Mouse (Mus musculus) heart, postnatal 0 days (tissue): ENCODE measurements at regions not wholly inside any gene's neighbourhood (a gene's known extent, or its start where the extent isn't known, plus 50 kb on each side); places are given as distances from the start of the nearest gene placed in this dataset.
A peak's percentile ranks its signal among the peaks of the same experiment; 100 is the strongest.

ENCODE experiments used
- ATAC-seq: fragments of 200-750 bp; cut with Nextera tagmentation; 2 replicates; pipeline ENCODE4 v1.8.0; 2017; ENCODE audit warnings: low read depth, moderate number of reproducible peaks, moderate library complexity; ENCODE audit not compliant: insufficient read depth
- DNase-seq: peaks from one replicate; pipeline ENCODE4 v3.0.0-alpha.2; 2016; ENCODE audit warnings: low spot score
- H3K27ac ChIP-seq: fragments of 300-500 bp; sonication (generic); 2 replicates; pipeline ENCODE4 v1.5.1; 2014; ENCODE audit warnings: low read depth, mild to moderate bottlenecking
- H3K27me3 ChIP-seq: fragments of 300-500 bp; sonication (generic); 2 replicates; pipeline ENCODE4 v1.6.1; 2014; ENCODE audit warnings: low read length, mixed read lengths; ENCODE audit not compliant: control insufficient read depth, insufficient read depth
- H3K36me3 ChIP-seq: fragments of 300-500 bp; sonication (generic); replicated peaks from 2 replicates; pipeline ENCODE4 v1.6.1; 2014; ENCODE audit warnings: low read length, mixed read lengths; ENCODE audit not compliant: control insufficient read depth, insufficient read depth
- H3K4me1 ChIP-seq: fragments of 300-500 bp; sonication (generic); 2 replicates; pipeline ENCODE4 v1.6.1; 2014; ENCODE audit warnings: antibody characterized with exemption; ENCODE audit not compliant: control insufficient read depth, insufficient read depth
- H3K4me2 ChIP-seq: fragments of 300-500 bp; sonication (generic); 2 replicates; pipeline ENCODE4 v1.6.1; 2014; ENCODE audit warnings: low read depth, mild to moderate bottlenecking, low read length, moderate library complexity
- H3K4me3 ChIP-seq: fragments of 300-500 bp; sonication (generic); 2 replicates; pipeline ENCODE4 v1.5.1; 2014; ENCODE audit warnings: low read depth, low read length
- H3K9ac ChIP-seq: fragments of 300-500 bp; sonication (generic); replicated peaks from 2 replicates; pipeline ENCODE4 v1.6.1; 2014; ENCODE audit warnings: low read depth, low read length, mixed read lengths
- H3K9me3 ChIP-seq: fragments of 300-500 bp; sonication (generic); replicated peaks from 2 replicates; pipeline ENCODE4 v1.6.1; 2016; ENCODE audit warnings: low read length; ENCODE audit not compliant: control insufficient read depth
- CTCF ChIP-seq: IDR thresholded peaks from 2 replicates; pipeline ENCODE4 v1.5.1; 2016; ENCODE audit warnings: antibody characterized with exemption, control low read depth, low read depth
- EP300 ChIP-seq: IDR thresholded peaks from 2 replicates; pipeline ENCODE4 v1.6.1; 2016; ENCODE audit warnings: antibody characterized with exemption, low read depth
- WGBS: fragments of 180-500 bp; shearing (Covaris S2); extraction: QIAGEN DNeasy Blood & Tissue Kit; methylation state at CpG from one replicate; pipeline ENCODE4 v1.1.7; 2014; 5-methylcytosine and 5-hydroxymethylcytosine counted together

DNA sequence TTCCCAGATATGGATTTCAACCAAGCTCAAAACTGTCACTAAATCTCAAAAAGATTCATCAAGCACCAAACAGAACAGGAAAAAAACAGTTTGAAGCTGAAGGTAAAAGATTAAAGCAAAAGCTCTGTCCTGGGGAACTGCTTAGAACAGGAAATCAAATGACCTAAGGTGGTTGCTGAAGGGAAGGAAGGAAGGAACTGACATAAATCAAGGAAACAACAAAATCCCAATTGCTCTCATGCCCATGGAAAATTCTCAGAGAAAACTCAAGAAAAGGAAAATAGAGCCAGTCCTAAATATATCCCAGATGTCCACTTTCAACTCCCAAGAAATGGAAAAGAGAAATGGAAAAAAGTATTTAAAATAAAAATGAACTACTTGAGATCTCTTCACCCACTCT is 165.4 kb downstream of the Qdpr start:
- H3K27me3 ChIP-seq, result no peaks in the 10 kb centered on the region
- H3K27ac ChIP-seq, result peak overlapping the region; percentile 35; the same call in 1 of the 2 replicates
- no peak overlapping the region for H3K4me2 ChIP-seq
- no peak overlapping the region for H3K4me3 ChIP-seq
- no peaks in the 10 kb centered on the region for H3K9me3 ChIP-seq
- TF ChIP-seq CTCF, result no peak
- no peak for TF ChIP-seq EP300
- DNase-seq (no peak), ATAC-seq (no peak)
- no peaks in the 10 kb centered on the region for H3K36me3 ChIP-seq
- no peak overlapping the region for H3K9ac ChIP-seq
- no peaks in the 10 kb centered on the region for H3K4me1 ChIP-seq

DNA sequence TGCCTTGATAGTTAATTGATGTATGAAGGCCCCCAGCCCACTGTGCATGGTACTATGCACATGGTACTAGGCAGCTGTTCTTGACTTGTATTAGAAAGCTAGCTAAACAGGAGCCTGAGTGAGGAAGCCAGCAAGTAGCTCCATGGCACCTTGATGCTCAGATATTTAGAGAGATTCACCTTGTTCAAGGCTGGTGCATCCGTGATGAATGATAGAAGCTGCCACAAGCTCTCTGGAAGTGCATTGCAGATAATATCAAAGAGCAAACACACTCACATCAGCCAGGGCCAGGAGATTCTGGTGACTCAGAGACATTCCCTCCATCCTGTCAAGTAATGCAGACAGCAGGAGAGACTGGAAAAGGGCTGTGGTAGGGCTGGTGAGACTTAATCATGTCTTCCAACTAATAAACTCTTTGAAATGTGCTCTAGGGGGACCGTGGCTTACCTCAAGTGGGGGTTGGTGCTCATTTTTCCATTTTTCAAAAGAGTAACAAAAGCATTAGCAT is 166.1 kb downstream of the Qdpr start:
- 48% methylated on average over 2 of the region's 2 CpGs for WGBS
- H3K9me3 ChIP-seq, result no peaks in the 10 kb centered on the region

DNA sequence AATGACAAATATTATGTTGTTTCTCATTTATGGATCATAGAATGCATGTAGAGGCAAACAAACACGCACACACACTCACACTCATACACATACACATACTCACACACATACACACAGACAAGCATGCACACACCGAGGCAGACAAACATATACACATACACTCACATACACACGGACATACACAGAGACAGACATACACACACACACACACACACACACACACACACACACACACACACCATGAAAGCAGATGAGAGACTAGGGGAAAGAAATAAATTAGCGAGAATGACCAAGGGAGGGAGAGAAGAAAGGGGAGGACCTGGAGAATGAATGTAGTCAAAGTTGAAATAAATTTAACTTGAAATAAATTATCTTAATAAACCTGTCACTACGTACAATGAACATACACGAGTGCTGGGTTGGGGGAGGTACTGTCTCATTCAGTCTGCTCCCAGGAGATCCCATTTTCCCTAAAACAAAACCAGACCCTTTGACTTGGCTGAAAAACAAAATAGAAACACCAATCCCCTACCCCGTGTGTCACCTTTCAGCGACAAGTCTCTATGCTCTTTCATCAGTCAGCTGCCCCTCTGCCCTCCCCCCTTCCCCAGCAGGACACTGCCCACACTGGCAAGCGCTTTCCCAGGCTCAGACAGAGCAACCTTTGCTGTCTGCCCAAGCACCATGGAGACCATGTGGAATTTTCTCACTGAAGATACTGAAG is 167.7 kb downstream of the Qdpr start:
- 0 out of 2 replicates have a peak, but pooled peaks cover 6% of the 10 kb centered on the region for H3K4me1 ChIP-seq
- WGBS, result 54% methylated on average over 9 of the region's 9 CpGs

More for the DNA sequence above, 166.1 kb downstream of the Qdpr start:
- no peaks in the 10 kb centered on the region for H3K27me3 ChIP-seq
- peak overlapping the region; percentile 35; the same call in 1 of the 2 replicates for H3K27ac ChIP-seq
- no peaks in the 10 kb centered on the region for H3K4me1 ChIP-seq
- H3K9ac ChIP-seq, result no peak overlapping the region
- H3K4me2 ChIP-seq, result no peak overlapping the region
- TF ChIP-seq EP300, result no peak
- no peak for TF ChIP-seq CTCF
- no peak overlapping the region for H3K4me3 ChIP-seq
- no peaks in the 10 kb centered on the region for H3K36me3 ChIP-seq
- ATAC-seq (no peak), DNase-seq (no peak)

DNA sequence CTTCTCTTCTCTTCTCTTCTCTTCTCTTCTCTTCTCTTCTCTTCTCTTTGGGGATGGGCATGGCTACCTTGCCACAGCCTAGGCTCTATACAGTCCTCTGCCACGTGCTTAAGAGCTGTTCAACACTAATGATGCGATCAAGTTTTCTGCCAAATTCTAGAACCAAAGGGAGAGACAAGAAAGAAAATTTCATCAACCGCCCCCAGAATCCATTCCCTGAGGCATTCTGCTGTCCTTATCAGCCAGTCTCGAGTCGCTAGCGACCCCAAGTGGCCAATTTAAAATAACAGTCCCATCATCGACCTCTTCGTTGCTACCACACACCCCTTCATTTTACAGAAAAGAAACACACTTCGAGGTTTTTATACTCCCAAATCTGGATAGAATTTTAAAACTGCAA is 171.5 kb downstream of the Qdpr start:
- 2% methylated on average over 9 of the region's 9 CpGs for WGBS
- ATAC-seq, result peak; percentile 53; the same call in 1 of the 2 replicates

More for the DNA sequence above, 167.7 kb downstream of the Qdpr start:
- Histone ChIP-seq H3K27me3 (no peaks in the 10 kb centered on the region), H3K27ac (no peak overlapping the region), H3K36me3 (no peaks in the 10 kb centered on the region), H3K4me2 (no peak overlapping the region), H3K4me3 (no peak overlapping the region), H3K9ac (no peak overlapping the region), H3K9me3 (no peaks in the 10 kb centered on the region)
- ATAC-seq (no peak), DNase-seq (no peak)
- no peak for TF ChIP-seq EP300
- no peak for TF ChIP-seq CTCF

DNA sequence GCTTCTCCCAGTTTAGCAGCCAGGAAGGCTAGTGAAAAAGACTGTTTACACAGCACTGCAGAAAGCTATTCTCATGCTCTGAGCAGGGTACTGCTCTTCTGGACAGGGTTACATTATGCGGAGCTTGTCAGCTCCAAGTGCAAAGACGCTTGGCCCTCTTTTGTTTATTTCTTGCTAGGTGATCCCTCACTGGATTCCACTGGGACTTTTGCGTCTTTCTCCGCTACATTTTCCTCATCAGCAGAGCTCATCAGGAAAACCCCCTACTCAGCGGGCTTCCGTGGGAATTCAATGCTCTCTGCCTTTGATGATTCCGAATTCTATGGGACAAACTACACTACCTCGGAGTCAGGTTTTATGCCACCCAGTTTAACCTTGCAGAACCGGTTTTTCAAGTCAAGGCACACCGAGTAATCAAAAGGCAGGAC is 172.0 kb downstream of the Qdpr start:
- no peak for DNase-seq
- Histone ChIP-seq H3K9ac (no peak overlapping the region), H3K36me3 (no peaks in the 10 kb centered on the region), H3K9me3 (no peaks in the 10 kb centered on the region), H3K27me3 (no peaks in the 10 kb centered on the region), H3K4me2 (peak overlapping the region; percentile 59), H3K27ac (no peak overlapping the region), H3K4me3 (peak overlapping the region; percentile 33), H3K4me1 (0 out of 2 replicates have a peak, but pooled peaks cover 6% of the 10 kb centered on the region)
- no peak for ATAC-seq
- no peak for TF ChIP-seq EP300
- no peak for TF ChIP-seq CTCF
- 3% methylated on average over 10 of the region's 10 CpGs for WGBS

More for the DNA sequence above, 171.5 kb downstream of the Qdpr start:
- Histone ChIP-seq H3K27me3 (no peaks in the 10 kb centered on the region), H3K4me2 (peak overlapping the region; percentile 59), H3K9me3 (no peaks in the 10 kb centered on the region), H3K4me1 (0 out of 2 replicates have a peak, but pooled peaks cover 6% of the 10 kb centered on the region), H3K9ac (no peak overlapping the region), H3K4me3 (peak overlapping the region; percentile 33), H3K36me3 (no peaks in the 10 kb centered on the region), H3K27ac (no peak overlapping the region)
- DNase-seq, result peak; percentile 41
- TF ChIP-seq CTCF (peak; percentile 67), EP300 (no peak)
